Mouse (Mus musculus) small intestine, adult 2 months (tissue): ENCODE results near the gene Map4k4.

Experiments
- CTCF ChIP-seq: fragments of 200-500 bp; IDR thresholded peaks from 2 replicates; pipeline ENCODE4 v1.5.1; 2012; ENCODE audit warnings: low read depth, mild to moderate bottlenecking, control low read depth, inconsistent platforms, low read length, moderate library complexity, mixed read lengths; ENCODE audit not compliant: insufficient replicate concordance, insufficient read length; ENCODE audit errors: extremely low read depth
- POLR2A ChIP-seq: fragments of 200-500 bp; IDR thresholded peaks from 2 replicates; pipeline ENCODE4 v1.6.1; 2012; ENCODE audit warnings: low read depth, mild to moderate bottlenecking, control low read depth, inconsistent platforms, low read length, moderate library complexity

DNA sequence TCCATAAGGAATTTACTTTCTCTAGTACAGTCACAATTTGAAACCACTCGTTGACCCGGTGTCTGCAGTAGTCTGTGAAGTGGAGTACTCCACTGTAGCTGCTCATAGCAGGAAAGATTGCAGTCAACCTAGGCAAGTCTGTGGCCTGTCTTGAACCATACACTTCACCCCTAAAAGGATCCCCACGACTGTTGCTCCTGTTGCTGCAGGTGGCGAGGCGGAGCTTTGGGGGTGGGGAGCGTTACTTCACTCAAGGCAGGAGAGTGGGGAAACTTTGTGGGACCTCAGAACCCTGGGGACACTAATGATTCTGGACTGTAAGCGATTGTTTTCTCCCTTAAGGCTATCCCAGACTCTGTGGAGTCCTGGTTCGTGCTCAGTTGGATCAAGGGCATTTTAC lies 34.2 kb downstream of the Map4k4 start:
- TF ChIP-seq POLR2A, result no peak
- no peak for TF ChIP-seq CTCF
